Mouse (Mus musculus): ENCODE measurements at regions not wholly inside any gene's neighbourhood (a gene's known extent, or its start where the extent isn't known, plus 50 kb on each side); places are given as distances from the start of the nearest gene placed in this dataset.
"Not testable (repeated sequence)": the region's sequence is repeated elsewhere in the genome, so short reads cannot be mapped to it uniquely, and the experiment has no call there.

DNA sequence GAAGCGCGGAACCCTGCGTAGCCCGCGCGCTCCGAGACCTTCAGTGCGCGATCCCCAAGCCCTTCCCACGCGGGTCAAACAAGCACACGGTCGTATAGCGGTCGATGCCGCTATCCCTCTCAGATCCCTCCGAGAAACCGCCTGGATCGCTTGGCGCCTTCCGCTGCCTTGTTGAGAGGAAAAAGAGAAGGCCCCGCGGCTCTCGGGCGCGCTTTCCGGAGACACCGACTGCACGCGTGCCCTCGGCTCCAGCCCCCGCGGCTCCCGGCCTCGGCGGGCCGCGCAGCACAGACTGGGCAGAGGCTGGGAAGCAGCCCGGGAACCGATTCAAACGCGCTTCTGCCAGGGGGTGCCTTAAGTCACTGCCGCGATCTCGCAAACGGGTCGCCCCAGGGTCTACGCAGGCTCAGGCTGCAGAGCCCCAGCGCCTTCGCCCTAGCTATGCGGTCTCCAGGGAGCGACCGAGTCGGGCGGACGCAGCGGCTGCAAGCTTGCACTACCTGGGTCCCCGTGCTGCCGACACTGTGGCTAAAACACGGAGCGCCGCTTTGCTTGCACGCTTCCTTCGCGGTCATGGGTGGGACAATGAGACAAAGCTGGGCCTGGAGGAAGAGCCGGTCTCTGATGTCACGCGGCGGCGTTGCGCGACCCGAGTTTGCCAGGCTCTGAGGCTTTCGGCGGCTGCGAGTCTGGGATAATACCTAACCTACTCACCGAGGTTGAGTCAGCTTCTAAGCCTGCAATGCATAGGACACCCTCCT lies 87.3 kb downstream of the Crisp4 start:
- Histone ChIP-seq H3K27me3 (ENCODE audit: control insufficient read depth, insufficient read depth, low read length) (peaks cover 32% of the 10 kb centered on the region), H3K36me3 (ENCODE audit: control insufficient read depth, insufficient read depth, low read length) (no peaks in the 10 kb centered on the region), H3K9me3 (replicated peaks; ENCODE audit: control insufficient read depth, low read length) (no peaks in the 10 kb centered on the region), H3K9ac (ENCODE audit: low read depth, low read length) (peak overlapping the region; percentile 60), H3K4me1 (ENCODE audit: control insufficient read depth, insufficient read depth, low read length) (no peaks in the 10 kb centered on the region), H3K4me2 (peak overlapping the region; percentile 99), H3K4me3 (ENCODE audit: low read depth, low read length) (peak overlapping the region; percentile 60), H3K27ac (ENCODE audit: low read depth, low read length) (no peak overlapping the region)
- WGBS (ENCODE audit: insufficient replicate concordance): under 1% methylated on average over 76 of the region's 77 CpGs
- ATAC-seq (replicated peaks; ENCODE audit: insufficient number of reproducible peaks, low FRiP score, low TSS enrichment): peak; percentile 62; the same call in 1 of the 2 replicates

DNA sequence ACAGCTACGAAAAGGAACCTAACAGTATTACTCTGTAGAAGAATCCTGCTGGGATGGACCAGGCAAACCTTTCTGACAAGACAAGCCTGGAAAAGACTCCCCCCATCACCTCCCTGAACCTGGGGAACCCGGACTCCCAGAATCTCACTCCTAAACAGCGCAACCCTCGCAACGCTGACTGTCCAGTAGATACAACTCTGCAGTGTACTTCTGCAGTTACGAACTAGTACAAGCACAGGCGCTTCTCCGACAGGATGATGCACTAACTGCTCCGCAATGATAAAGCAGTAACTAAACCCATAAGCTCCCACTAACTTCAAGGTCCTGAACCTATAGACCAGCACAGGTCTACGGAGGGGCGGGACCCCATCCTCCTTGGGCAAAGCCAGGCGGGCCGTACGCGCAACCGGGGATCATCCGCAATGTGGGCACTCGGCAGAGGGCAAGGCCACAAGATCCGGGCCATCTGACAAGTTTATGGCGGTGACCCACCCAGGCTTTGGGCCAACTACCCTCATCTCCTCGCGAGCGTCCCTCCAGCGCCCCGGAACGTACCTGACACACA lies 88.0 kb downstream of the Crisp4 start:
- H3K27ac ChIP-seq (ENCODE audit: low read depth, low read length): no peak overlapping the region
- under 1% methylated on average over 26 of the region's 26 CpGs for WGBS (ENCODE audit: insufficient replicate concordance)
- peak overlapping the region; percentile 60 for H3K9ac ChIP-seq (ENCODE audit: low read depth, low read length)
- no peaks in the 10 kb centered on the region for H3K36me3 ChIP-seq (ENCODE audit: control insufficient read depth, insufficient read depth, low read length)
- H3K27me3 ChIP-seq (ENCODE audit: control insufficient read depth, insufficient read depth, low read length): peaks cover 32% of the 10 kb centered on the region
- no peaks in the 10 kb centered on the region for H3K9me3 ChIP-seq (replicated peaks; ENCODE audit: control insufficient read depth, low read length)
- H3K4me3 ChIP-seq (ENCODE audit: low read depth, low read length): peak overlapping the region; percentile 60
- peak overlapping the region; percentile 99 for H3K4me2 ChIP-seq
- H3K4me1 ChIP-seq (ENCODE audit: control insufficient read depth, insufficient read depth, low read length): no peaks in the 10 kb centered on the region
- no peak for ATAC-seq (replicated peaks; ENCODE audit: insufficient number of reproducible peaks, low FRiP score, low TSS enrichment)

DNA sequence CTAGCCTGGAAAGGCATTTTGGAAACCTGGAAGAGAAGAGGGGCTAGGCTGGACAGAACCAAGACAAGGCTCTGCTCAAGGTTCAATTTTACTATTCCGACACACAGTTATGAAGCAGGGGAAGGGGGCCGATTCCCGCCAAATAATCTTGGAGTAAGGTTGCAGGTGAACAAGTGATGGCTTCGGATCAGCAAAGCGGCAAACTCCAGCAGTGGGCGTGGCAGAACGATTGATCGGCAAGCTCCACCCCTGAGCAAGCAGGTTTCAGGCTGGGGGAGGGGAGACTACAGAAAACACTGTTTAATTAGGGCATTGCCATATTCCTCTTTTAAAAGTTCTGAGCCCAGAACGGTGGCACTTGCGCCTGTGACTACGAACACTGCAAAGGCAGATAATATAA lies 88.7 kb downstream of the Crisp4 start:
- H3K36me3 ChIP-seq (ENCODE audit: control insufficient read depth, insufficient read depth, low read length); H3K9ac ChIP-seq (ENCODE audit: low read depth, low read length); H3K27ac ChIP-seq (ENCODE audit: low read depth, low read length); ATAC-seq (replicated peaks; ENCODE audit: insufficient number of reproducible peaks, low FRiP score, low TSS enrichment); H3K4me1 ChIP-seq (ENCODE audit: control insufficient read depth, insufficient read depth, low read length); H3K9me3 ChIP-seq (replicated peaks; ENCODE audit: control insufficient read depth, low read length): not testable (repeated sequence)
- 7% methylated on average over 11 of the region's 11 CpGs for WGBS (ENCODE audit: insufficient replicate concordance)
- Histone ChIP-seq H3K4me3 (ENCODE audit: low read depth, low read length) (peak overlapping the region; percentile 60), H3K27me3 (ENCODE audit: control insufficient read depth, insufficient read depth, low read length) (peaks cover 32% of the 10 kb centered on the region), H3K4me2 (peak overlapping the region; percentile 99)

DNA sequence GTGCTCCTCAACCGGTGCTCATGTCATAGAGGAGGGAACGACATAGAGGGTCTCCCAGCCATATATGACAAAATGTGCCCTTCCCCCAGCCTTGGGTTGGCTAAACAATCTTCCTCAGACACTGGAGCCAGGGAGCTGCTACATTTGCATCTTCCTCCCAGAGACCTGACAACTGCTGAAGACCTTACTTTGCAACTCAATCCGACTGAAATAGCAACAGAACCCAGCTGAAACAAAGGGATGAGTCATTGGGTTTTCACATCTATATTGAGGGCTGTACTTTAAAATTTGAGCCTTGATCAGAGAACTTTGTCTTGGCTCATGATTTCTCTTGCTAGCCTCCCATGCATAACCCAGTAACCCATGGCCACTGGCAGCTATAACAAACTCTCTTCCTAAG lies 115.5 kb downstream of the Crisp4 start:
- Histone ChIP-seq H3K9ac (ENCODE audit: low read depth, low read length) (no peak overlapping the region), H3K27ac (ENCODE audit: low read depth, low read length) (no peak overlapping the region), H3K27me3 (ENCODE audit: control insufficient read depth, insufficient read depth, low read length) (no peaks in the 10 kb centered on the region), H3K36me3 (ENCODE audit: control insufficient read depth, insufficient read depth, low read length) (no peaks in the 10 kb centered on the region), H3K4me2 (no peak overlapping the region), H3K4me3 (ENCODE audit: low read depth, low read length) (no peak overlapping the region), H3K9me3 (replicated peaks; ENCODE audit: control insufficient read depth, low read length) (no peaks in the 10 kb centered on the region), H3K4me1 (ENCODE audit: control insufficient read depth, insufficient read depth, low read length) (no peaks in the 10 kb centered on the region)
- WGBS (ENCODE audit: insufficient replicate concordance): 56% methylated on average over 3 of the region's 3 CpGs
- no peak for ATAC-seq (replicated peaks; ENCODE audit: insufficient number of reproducible peaks, low FRiP score, low TSS enrichment)

DNA sequence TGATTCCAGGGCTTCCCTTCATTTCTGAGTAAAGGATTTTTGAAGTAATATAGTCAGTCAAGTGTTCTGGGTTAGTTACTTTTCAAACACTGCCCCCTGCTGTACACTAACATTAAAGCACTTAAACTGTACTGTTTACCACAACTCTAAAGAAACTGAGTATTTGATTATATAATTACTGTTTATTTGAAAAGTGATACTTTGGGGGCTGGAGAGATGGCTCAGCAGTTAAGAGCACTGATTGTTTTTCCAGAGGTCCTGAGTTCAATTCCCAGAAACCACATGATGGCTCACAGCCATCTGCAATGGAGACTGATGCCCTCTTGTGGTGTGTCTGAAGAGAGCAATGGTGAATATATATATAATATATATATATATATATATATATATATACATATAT lies 132.8 kb downstream of the Crisp4 start:
- H3K36me3 ChIP-seq (ENCODE audit: control insufficient read depth, insufficient read depth, low read length); H3K4me1 ChIP-seq (ENCODE audit: control insufficient read depth, insufficient read depth, low read length); H3K9ac ChIP-seq (ENCODE audit: low read depth, low read length); H3K27me3 ChIP-seq (ENCODE audit: control insufficient read depth, insufficient read depth, low read length); H3K9me3 ChIP-seq (replicated peaks; ENCODE audit: control insufficient read depth, low read length); H3K27ac ChIP-seq (ENCODE audit: low read depth, low read length); H3K4me2 ChIP-seq; H3K4me3 ChIP-seq (ENCODE audit: low read depth, low read length); ATAC-seq (replicated peaks; ENCODE audit: insufficient number of reproducible peaks, low FRiP score, low TSS enrichment): not testable (repeated sequence)

DNA sequence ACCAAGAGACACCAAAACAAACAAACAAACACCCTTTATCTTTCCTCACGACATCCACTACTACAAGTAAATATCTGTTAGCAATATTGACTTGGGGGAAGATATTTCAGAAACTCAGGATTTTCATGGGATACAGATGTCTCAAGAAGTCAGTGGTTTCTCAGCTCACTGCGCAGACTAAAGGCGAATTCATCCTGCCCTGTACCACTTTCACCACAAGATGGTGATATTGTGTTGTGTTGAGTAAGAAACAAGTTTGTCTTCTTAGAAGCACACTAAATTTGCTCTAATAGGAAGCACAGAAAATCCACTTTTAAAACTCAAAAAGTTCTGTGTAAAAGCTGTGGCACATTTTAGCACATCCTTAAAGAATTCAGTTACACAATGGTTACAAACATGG lies 165.1 kb downstream of the Crisp4 start:
- no peaks in the 10 kb centered on the region for H3K9me3 ChIP-seq (replicated peaks; ENCODE audit: control insufficient read depth, low read length)
- H3K27ac ChIP-seq (ENCODE audit: low read depth, low read length): no peak overlapping the region
- H3K4me2 ChIP-seq: no peak overlapping the region
- H3K4me1 ChIP-seq (ENCODE audit: control insufficient read depth, insufficient read depth, low read length): no peaks in the 10 kb centered on the region
- no peak for ATAC-seq (replicated peaks; ENCODE audit: insufficient number of reproducible peaks, low FRiP score, low TSS enrichment)
- no peak overlapping the region for H3K9ac ChIP-seq (ENCODE audit: low read depth, low read length)
- H3K4me3 ChIP-seq (ENCODE audit: low read depth, low read length): no peak overlapping the region
- WGBS (ENCODE audit: insufficient replicate concordance): 15% methylated on average over 3 of the region's 3 CpGs
- H3K27me3 ChIP-seq (ENCODE audit: control insufficient read depth, insufficient read depth, low read length): no peaks in the 10 kb centered on the region
- no peaks in the 10 kb centered on the region for H3K36me3 ChIP-seq (ENCODE audit: control insufficient read depth, insufficient read depth, low read length)

DNA sequence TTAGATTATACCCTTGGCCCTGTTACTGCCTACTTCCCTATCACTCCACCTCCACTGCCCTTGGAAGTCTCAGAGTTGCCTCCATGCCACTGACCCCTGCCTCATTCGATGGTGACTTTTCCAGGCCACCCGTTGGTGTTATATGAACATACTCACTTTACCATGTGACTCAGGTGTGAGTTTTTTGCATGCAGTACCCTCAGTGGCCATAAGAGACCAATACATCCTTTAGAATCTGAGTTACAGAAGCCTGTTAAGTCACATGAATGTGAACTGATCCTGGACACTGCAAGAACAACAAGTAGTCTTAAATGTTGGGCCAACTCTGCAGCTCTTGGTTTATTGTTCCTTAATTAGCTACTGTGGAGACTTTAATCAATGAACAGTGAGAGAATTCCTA lies 167.6 kb downstream of the Crisp4 start:
- no peak for ATAC-seq (replicated peaks; ENCODE audit: insufficient number of reproducible peaks, low FRiP score, low TSS enrichment)
- Histone ChIP-seq H3K4me1 (ENCODE audit: control insufficient read depth, insufficient read depth, low read length) (no peaks in the 10 kb centered on the region), H3K36me3 (ENCODE audit: control insufficient read depth, insufficient read depth, low read length) (no peaks in the 10 kb centered on the region), H3K27me3 (ENCODE audit: control insufficient read depth, insufficient read depth, low read length) (no peaks in the 10 kb centered on the region), H3K27ac (ENCODE audit: low read depth, low read length) (no peak overlapping the region), H3K4me2 (no peak overlapping the region), H3K9ac (ENCODE audit: low read depth, low read length) (no peak overlapping the region), H3K9me3 (replicated peaks; ENCODE audit: control insufficient read depth, low read length) (no peaks in the 10 kb centered on the region), H3K4me3 (ENCODE audit: low read depth, low read length) (no peak overlapping the region)
- 62% methylated on average over 2 of the region's 2 CpGs for WGBS (ENCODE audit: insufficient replicate concordance)

DNA sequence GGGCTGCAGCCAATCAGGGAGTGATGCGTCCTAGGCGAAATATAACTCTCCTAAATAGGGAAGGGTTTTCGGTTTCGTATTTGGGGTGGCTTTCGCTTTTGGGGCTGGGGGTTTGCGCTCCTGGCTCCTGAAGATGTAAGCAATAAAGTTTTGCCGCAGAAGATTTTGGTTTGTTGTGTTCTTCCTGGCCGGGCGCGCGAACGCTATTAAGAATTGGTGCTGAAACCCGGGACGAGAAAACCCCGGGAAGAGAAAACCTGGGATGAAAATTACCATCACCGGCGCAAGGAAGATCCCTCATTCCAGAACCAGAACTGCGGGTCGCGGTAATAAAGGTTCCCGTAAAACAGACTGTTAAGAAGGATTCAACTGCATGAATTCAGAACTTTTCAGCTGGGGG lies 188.8 kb downstream of the Crisp4 start:
- not testable (repeated sequence) for ATAC-seq (replicated peaks; ENCODE audit: insufficient number of reproducible peaks, low FRiP score, low TSS enrichment); H3K27ac ChIP-seq (ENCODE audit: low read depth, low read length); H3K9me3 ChIP-seq (replicated peaks; ENCODE audit: control insufficient read depth, low read length); H3K36me3 ChIP-seq (ENCODE audit: control insufficient read depth, insufficient read depth, low read length); H3K9ac ChIP-seq (ENCODE audit: low read depth, low read length); H3K4me3 ChIP-seq (ENCODE audit: low read depth, low read length); H3K4me2 ChIP-seq; H3K4me1 ChIP-seq (ENCODE audit: control insufficient read depth, insufficient read depth, low read length); H3K27me3 ChIP-seq (ENCODE audit: control insufficient read depth, insufficient read depth, low read length)
- WGBS (ENCODE audit: insufficient replicate concordance): 91% methylated on average over 11 of the region's 21 CpGs

Data from heart, embryonic 11.5 days (tissue).